Mouse (Mus musculus) frontal cortex, adult (tissue): ENCODE data around the gene Vwa3a.

Experiments
- ATAC-seq: cut with Nextera tagmentation; 2 replicates; pipeline ENCODE4 v1.9.2; 2017; ENCODE audit warnings: mild to moderate bottlenecking, moderate library complexity, mixed read lengths; ENCODE audit not compliant: low TSS enrichment

Gene Vwa3a

DNA sequence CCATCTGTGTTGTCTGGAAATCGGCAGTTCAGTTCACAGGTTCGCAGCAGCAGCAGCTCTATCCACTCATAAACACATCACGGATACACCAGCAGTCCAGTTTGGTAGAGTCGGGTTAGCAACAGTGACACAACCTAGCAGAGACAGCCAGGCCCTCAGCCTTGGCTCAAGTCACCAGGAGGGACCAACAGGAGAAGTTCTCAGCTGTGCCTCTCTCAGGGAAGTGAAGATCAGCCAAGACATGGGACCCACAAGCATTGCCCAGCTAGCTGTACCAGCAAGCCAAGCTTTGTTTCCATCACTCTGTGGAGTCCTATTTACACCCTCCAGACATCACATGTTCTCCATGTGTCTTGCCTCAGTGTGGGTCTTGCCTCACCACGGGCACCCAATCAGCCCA is 7.7 kb downstream of the Vwa3a start:
- no peak for ATAC-seq

- no peak for ATAC-seq
Observed at GRCm38 (mm10) chr7:120748478-120748877, 9.4 kb downstream of the Vwa3a start.

DNA sequence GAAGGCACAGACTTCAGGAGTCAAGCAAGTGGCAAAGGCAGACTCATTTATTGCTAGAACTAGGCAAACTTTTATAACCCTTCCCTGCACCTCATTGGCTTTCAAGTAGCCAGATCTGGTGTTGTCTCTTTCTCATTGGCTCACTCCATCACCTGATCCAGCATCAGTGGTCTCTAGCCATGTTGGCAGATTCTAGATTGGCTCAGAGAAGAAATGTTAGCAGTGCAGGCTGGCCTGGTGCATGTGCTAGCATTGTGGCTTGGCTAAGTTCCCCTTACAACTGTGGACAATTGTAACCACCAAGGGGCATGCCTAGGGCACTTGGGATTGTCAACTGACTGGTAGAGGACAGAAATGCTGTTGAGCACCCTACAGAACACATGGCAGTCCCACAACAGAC is 12.2 kb downstream of the Vwa3a start:
- ATAC-seq, result no peak

GRCm38 (mm10) chr7:120751906-120752305 is 12.8 kb downstream of the Vwa3a start:
- peak; percentile 80 for ATAC-seq

DNA sequence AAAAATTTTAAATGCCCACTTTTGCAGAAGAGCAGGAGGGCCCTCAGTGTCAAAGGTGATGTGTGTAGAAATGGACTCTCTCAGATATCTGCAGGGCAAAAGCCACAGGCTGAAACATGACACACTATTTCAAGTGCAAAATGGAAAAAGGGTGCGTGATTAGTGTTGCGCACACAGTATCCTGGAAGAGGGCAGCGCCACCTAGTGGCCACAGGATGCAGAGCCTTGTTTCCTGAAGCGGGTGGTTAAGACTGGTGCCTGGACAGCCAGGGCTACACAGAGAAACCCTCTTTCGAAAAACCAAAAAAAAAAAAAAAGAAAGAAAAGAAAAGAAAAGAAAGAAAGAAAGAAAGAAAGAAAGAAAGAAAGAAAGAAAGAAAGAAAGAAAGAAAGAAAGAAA is 15.6 kb downstream of the Vwa3a start:
- peak; percentile 89 for ATAC-seq

- no peak for ATAC-seq
Observed at GRCm38 (mm10) chr7:120767369-120767768, 28.3 kb downstream of the Vwa3a start.

GRCm38 (mm10) chr7:120771389-120771788 is 32.3 kb downstream of the Vwa3a start:
- no peak for ATAC-seq

DNA sequence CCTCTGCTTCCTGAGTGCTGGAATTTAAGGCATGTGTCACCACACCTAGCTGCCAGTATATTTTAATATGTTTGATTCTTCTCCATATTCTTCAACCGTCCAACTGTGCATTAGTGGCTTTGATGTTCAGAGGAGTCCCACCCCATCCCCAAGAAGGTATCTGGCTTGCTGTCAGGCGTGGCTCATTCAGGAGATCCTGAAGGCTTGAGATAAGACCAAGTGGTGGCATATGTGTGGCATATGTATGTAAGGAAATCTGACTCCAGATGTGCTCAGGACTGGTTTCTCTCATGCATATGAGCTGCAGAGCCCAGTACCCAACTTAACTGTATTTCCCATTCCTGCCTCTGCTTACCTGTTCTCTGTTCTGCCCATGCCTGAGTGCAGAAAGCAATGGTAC is 38.9 kb downstream of the Vwa3a start:
- no peak for ATAC-seq

DNA sequence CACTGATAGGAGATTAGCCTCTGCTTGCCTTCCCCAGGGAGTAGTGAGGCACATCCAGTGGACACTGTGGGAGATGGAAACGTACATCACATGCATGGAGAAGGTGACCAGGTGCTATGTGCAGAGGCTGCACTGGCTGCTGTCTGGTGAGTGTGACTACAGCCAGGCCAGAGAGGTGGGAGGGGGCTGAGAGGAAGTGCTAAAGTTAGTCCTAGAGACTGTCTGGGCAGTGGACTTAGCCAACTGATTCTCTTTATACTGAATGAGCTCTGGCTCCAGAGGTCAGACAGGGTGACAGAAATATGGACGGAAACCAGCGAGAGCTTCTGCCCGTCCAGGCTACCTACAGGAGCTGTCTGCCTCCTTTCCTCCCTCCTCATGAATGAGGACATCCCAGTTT is 56.4 kb downstream of the Vwa3a start:
- no peak for ATAC-seq

GRCm38 (mm10) chr7:120796369-120796768 is 57.3 kb downstream of the Vwa3a start:
- no peak for ATAC-seq

DNA sequence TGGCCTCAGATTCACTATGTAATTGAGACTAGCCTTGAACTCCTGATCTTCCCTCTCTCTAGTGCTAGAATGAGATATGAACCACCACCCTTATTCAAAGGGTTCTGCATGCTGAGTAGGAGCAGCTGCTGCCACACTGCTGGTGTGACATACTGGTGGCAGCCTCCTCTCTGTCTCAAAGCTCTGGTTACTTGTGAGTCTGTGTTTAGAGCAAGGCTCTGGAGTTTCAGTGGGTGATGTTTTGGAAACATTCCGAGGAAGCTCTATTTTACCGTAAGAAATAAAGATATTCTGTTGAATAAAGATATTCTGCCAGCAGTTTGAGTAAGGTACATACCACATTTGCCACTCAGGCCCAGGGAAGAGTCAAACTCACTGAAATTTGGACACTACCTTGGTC is 64.2 kb downstream of the Vwa3a start:
- peak; percentile 85 for ATAC-seq

DNA sequence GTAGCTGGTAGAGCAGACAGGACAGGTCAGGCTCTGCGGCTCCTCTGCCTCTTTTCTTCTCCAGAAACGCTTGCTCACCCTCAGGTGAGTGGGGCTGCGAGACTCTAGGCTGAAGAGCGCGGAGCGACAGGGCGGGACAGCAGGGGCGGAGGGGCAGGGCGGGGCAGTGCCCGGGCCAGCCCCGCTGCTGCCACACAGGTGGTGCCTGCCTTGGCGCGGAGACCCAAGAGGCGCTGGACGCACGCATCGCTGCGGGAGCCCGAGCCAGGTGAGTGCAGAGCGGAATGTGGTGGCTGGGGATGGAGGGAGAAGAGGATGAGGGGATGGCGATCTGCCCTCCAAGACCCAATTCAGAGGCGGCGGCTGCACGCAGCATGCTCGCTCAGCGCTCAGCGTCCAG is 70.6 kb downstream of the Vwa3a start:
- no peak for ATAC-seq

DNA sequence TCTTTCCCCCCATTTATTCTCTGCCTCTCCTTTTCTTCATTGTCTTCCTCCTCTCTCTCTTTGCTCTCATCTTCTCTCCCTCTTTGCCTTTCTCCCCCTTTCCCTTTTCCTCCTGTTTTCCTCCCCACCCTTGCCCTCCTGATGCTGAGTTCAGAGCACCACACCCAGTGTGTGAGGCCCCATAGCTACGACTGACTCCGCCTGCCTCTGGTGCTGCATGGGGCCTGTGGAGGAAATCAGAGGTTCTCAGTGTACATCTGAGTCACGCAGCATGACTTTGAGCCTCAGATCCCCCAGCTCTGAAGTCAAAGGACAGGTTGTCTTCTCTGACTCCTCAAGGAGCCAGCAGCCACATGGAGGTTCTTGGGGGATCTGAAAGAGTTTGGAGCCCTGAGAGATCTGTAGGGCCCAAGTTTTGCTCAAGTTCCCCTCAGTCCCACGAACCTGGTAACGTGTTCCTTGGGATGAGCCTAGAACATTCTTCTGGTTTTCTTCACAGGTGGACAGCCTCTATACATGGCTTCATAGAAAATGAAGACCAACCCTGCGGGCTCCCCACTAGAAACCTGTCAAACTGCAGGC is 72.8 kb downstream of the Vwa3a start, which contains the start of gene Gm5737:
TSS of gene Gm5737 (plus strand) at position 532 of the 582 bp plus-strand sequence.
- ATAC-seq, result no peak

GRCm38 (mm10) chr7:120817552-120817951 is 78.4 kb downstream of the Vwa3a start:
- ATAC-seq, result no peak

DNA sequence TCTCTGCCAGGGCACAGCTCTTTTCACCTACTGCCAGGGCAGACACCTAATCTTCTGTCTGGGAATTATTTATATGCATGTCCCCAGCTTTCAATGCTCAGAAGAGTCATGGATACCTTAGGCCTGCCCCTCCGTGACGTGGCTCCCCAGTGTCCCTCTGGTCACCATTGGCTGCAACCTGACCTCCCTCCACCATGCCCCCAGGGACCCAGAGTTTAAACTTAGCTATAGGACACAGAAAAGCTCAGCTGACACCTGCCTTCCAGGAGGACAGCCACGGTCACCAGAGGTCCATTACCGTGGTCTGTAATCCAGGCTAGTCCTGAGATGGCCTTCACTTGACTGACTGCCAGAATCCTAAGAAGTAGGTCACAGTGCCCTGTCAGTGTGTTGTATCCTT is 80.3 kb downstream of the Vwa3a start:
- no peak for ATAC-seq

DNA sequence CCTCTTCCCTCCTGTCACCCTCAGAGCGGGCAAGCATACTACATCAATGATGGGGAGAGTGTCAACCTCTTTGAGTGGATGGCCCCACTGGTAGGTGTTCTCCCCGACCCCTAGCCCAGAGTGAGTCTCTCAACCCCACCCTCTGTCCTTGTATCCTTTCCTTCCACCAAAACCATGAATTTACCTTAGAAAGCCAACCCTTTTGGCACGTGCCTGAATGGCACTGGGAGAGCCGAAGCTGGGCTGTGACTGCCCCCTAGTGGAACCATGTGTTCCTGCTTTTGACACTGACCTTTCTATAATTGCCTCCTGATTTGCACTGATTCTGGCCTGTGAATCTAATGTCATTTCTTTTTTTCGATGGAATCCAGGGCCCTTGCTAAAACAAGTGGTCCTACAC is 84.1 kb downstream of the Vwa3a start:
- ATAC-seq, result no peak

- peak; percentile 80 for ATAC-seq
Observed at GRCm38 (mm10) chr7:120825097-120825496, 86.0 kb downstream of the Vwa3a start.

DNA sequence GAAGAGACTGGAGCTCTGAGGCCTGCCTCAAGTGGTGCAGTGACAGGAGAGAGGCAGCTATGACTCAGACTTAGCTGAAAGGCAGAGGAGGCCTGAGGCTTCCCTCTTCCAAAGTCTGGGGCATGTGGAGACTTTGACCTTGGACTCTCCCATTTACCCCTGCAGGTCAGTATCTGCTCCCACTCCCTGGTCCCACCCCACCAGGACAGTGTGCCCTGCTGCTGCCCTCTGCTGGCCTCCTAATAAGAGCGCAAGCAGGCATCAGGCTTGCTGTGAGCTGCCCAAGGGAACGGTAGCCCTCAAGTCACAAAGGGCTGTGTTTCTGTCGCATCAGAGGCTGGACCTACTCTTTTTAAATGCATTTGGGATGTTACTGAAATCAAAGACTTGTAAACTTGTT is 87.3 kb downstream of the Vwa3a start:
- ATAC-seq, result no peak

GRCm38 (mm10) chr7:120830431-120831381 is 91.6 kb downstream of the Vwa3a start:
- ATAC-seq, result peak; percentile 47

DNA sequence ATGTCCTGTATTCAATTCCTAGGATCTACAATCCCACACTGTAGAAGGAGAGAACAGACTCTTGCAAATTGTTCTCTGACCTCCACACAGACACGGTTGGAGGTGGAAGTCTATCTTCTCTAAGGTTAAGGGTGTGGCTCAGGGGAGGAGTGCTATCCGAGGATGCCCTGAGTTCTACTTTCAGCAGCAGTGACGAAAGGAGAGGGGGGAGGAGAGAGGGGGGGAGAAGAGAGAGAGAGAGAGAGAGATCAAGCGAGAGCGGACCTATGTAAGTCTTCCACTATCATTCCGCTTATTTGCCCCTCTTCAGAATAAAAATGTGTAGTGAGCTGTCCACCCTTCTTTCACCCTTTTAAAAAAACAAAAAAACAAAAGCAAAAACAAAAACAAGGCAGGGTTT is 95.3 kb downstream of the Vwa3a start:
- ATAC-seq, result no peak

GRCm38 (mm10) chr7:120834863-120835372 is 95.8 kb downstream of the Vwa3a start:
- peak; percentile 74 for ATAC-seq

- ATAC-seq, result peak; percentile 56
Observed at GRCm38 (mm10) chr7:120835449-120836359, 96.6 kb downstream of the Vwa3a start.
